Comparison of ENCODE assay signal across 10 mouse cellular contexts in the genomic region with DNA sequence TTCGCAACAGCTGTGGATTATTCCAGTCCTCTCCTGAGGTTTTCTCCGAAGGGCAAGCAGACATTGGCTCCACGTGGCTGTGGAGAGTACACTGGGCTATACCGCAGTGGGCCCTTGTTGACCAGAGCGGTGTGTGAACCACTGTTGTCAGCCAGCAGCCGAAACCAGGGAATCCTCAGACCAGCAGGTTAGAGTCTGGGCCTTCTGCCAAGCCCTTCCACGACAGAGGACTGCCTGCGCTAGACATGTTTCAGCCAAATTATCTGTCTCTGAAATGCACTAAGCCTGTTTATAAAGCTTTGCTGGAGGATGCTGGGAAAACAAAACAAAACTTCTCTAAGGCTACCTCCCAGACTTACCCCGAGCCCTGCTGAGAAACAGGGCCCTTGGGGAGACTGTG. TPM values are rescaled to one million over a fixed set of nuclear protein-coding genes. Genes with fewer than 3 reads are reported as not detected.
DNase-seq lines count a peak whose midpoint lies in the region; ATAC-seq and TF ChIP-seq lines count a peak whose summit lies in the region.
"Had no signal": no experiment of that assay in that cellular context is flagged by ENCODE, and none has a peak within 500 bp of the region (broad histone marks: within the 10 kb centered on the region; RNA-seq: fewer than 3 reads in every experiment).

No protein-coding gene starts in this region.

- no peak overlapping the region for H3K4me2 ChIP-seq in lung, embryonic 14.5 days
- H3K4me2 ChIP-seq in intestine, embryonic 15.5 days (replicated peaks): peak overlapping the region; percentile 48
- H3K4me2 ChIP-seq in midbrain, embryonic 16.5 days (ENCODE audit: low read length): no peak overlapping the region

- H3K9ac ChIP-seq in lung, embryonic 14.5 days: no peak overlapping the region
- H3K9ac ChIP-seq in intestine, embryonic 15.5 days: peak overlapping the region; percentile 33
- no peak overlapping the region for H3K9ac ChIP-seq in midbrain, embryonic 16.5 days (ENCODE audit: low read depth, low read length)

- no peaks in the 10 kb centered on the region for H3K36me3 ChIP-seq in lung, embryonic 14.5 days (ENCODE audit: insufficient read depth)
- no peaks in the 10 kb centered on the region for H3K36me3 ChIP-seq in intestine, embryonic 15.5 days
- no peaks in the 10 kb centered on the region for H3K36me3 ChIP-seq in midbrain, embryonic 16.5 days (ENCODE audit: control insufficient read depth, insufficient read depth, low read length)
- no peaks in the 10 kb centered on the region for H3K36me3 ChIP-seq in thymus, adult 2 months (ENCODE audit: control insufficient read depth, insufficient read depth, low read length)

- H3K4me3 ChIP-seq in lung, embryonic 14.5 days (ENCODE audit: low read depth, low read length): no peak overlapping the region
- no peak overlapping the region for H3K4me3 ChIP-seq in lung, adult 2 months (replicated peaks; ENCODE audit: extremely low read depth, low read depth, low read length)
- no peak overlapping the region for H3K4me3 ChIP-seq in intestine, embryonic 15.5 days (replicated peaks)
- no peak overlapping the region for H3K4me3 ChIP-seq in midbrain, embryonic 16.5 days (ENCODE audit: low read depth, low read length)
- H3K4me3 ChIP-seq in thymus, adult 2 months (ENCODE audit: control insufficient read depth, insufficient read depth, low read length): no peak overlapping the region
- H3K4me3 ChIP-seq: myocyte had no signal

- no peaks in the 10 kb centered on the region for H3K27me3 ChIP-seq in lung, embryonic 14.5 days (ENCODE audit: insufficient read depth, low read length)
- no peaks in the 10 kb centered on the region for H3K27me3 ChIP-seq in intestine, embryonic 15.5 days (replicated peaks)
- H3K27me3 ChIP-seq in midbrain, embryonic 16.5 days (ENCODE audit: control insufficient read depth, insufficient read depth, low read depth, low read length): no peaks in the 10 kb centered on the region
- no peaks in the 10 kb centered on the region for H3K27me3 ChIP-seq in thymus, adult 2 months (ENCODE audit: control insufficient read depth, insufficient read depth, low read length)

- TF ChIP-seq CTCF in lung, embryonic 14.5 days (IDR thresholded peaks at IDR 0.05; ENCODE audit: low read depth): no peak
- TF ChIP-seq CTCF in lung, adult 2 months (IDR thresholded peaks at IDR 0.05; ENCODE audit: insufficient read depth, low read length): no peak
- TF ChIP-seq CTCF in thymus, adult 2 months (IDR thresholded peaks at IDR 0.05; ENCODE audit: borderline replicate concordance, control insufficient read depth, extremely low read depth, insufficient read depth, low read length, poor library complexity): no peak

- H3K27ac ChIP-seq in lung, embryonic 14.5 days (ENCODE audit: low read depth): peak overlapping the region; percentile 51; the same call in 1 of the 2 replicates
- peak overlapping the region; percentile 77 for H3K27ac ChIP-seq in intestine, embryonic 15.5 days
- peak overlapping the region; percentile 41; the same call in 1 of the 2 replicates for H3K27ac ChIP-seq in midbrain, embryonic 16.5 days (ENCODE audit: low read length)
- H3K27ac ChIP-seq in thymus, adult 2 months (ENCODE audit: control insufficient read depth, insufficient read depth, low read length): no peak overlapping the region

- H3K4me1 ChIP-seq in lung, embryonic 14.5 days (ENCODE audit: insufficient read depth): no peaks in the 10 kb centered on the region
- H3K4me1 ChIP-seq in lung, adult 2 months (ENCODE audit: control insufficient read depth, insufficient read depth, low read length): no peaks in the 10 kb centered on the region
- H3K4me1 ChIP-seq in intestine, embryonic 15.5 days (replicated peaks): peaks cover 16% of the 10 kb centered on the region
- H3K4me1 ChIP-seq in midbrain, embryonic 16.5 days (ENCODE audit: control insufficient read depth, insufficient read depth, low read length): peaks cover 10% of the 10 kb centered on the region; the same call in 1 of the 2 replicates
- peaks cover 10% of the 10 kb centered on the region for H3K4me1 ChIP-seq in thymus, adult 2 months (replicated peaks; ENCODE audit: control insufficient read depth, insufficient read depth, low read length)

- peak; percentile 62 to 68 for DNase-seq in cerebellum, adult 18-20 months
- DNase-seq in cerebellum, adult 9-11 months: no peak
- DNase-seq in lung, embryonic 14.5 days: peak; percentile 82
- no peak for DNase-seq in lung, adult 2 months
- DNase-seq in thymus, adult 2 months: no peak
- DNase-seq in left cerebral cortex, adult 9 months (ENCODE audit: low spot score in 2 of 2): no peak

- no peak for TF ChIP-seq POLR2A in lung, adult 2 months (IDR thresholded peaks at IDR 0.05; ENCODE audit: borderline replicate concordance, extremely low read depth, low read depth, low read length)
- TF ChIP-seq POLR2A in thymus, adult 2 months (IDR thresholded peaks at IDR 0.05; ENCODE audit: control insufficient read depth, extremely low read depth, insufficient read depth, low read length, poor library complexity): no peak

- 40% methylated on average over 9 of the region's 9 CpGs for WGBS in lung, embryonic 14.5 days
- WGBS in lung, adult 2 months: 61% methylated on average over 9 of the region's 9 CpGs
- 41% methylated on average over 9 of the region's 9 CpGs for WGBS in intestine, embryonic 15.5 days
- WGBS in midbrain, embryonic 16.5 days: 36% methylated on average over 9 of the region's 9 CpGs
- WGBS in thymus, adult 2 months: 87% methylated on average over 9 of the region's 9 CpGs

- ATAC-seq in lung, embryonic 14.5 days (ENCODE audit: insufficient read depth): peak; percentile 26; the same call in 1 of the 2 replicates
- no peak for ATAC-seq in intestine, embryonic 15.5 days
- ATAC-seq in midbrain, embryonic 16.5 days: no peak
- ATAC-seq: forebrain, embryonic 16.5 days had no signal

- no peaks in the 10 kb centered on the region for H3K9me3 ChIP-seq in lung, embryonic 14.5 days (ENCODE audit: low read depth, low read length)
- H3K9me3 ChIP-seq in intestine, embryonic 15.5 days: no peaks in the 10 kb centered on the region
- H3K9me3 ChIP-seq in midbrain, embryonic 16.5 days (replicated peaks; ENCODE audit: control insufficient read depth, low read length, poor library complexity, severe bottlenecking): no peaks in the 10 kb centered on the region

RNA-seq across cellular contexts. Expression of a gene that starts 4.7 kb away (rescaled TPM):
- 20.5 and 21.8 TPM in 2 replicates for polyA plus RNA-seq in lung, embryonic 14.5 days (2014; fragmentation: Nextera tagmentation; extraction: Ambion mirVana)
- 52.3 and 62.8 TPM in 2 replicates for polyA plus RNA-seq in lung, adult 2 months (2012; rRNA removed)
- 21.4 and 23.0 TPM in 2 replicates for polyA plus RNA-seq in intestine, embryonic 15.5 days (2015; fragmentation: Nextera tagmentation; extraction: Ambion mirVana)
- 9.9 and 10.2 TPM in 2 replicates for polyA plus RNA-seq in midbrain, embryonic 16.5 days (2015; fragmentation: Nextera tagmentation; extraction: Ambion mirVana)
- polyA plus RNA-seq in thymus, adult 2 months (2012; rRNA removed): 211 and 230 TPM in 2 replicates

RNA-seq across cellular contexts. Expression of a gene that starts 16.1 kb away (rescaled TPM):
- 24.6 and 28.9 TPM in 2 replicates for polyA plus RNA-seq in lung, embryonic 14.5 days (2014; fragmentation: Nextera tagmentation; extraction: Ambion mirVana)
- polyA plus RNA-seq in lung, adult 2 months (2012; rRNA removed): 34.1 and 37.1 TPM in 2 replicates
- polyA plus RNA-seq in intestine, embryonic 15.5 days (2015; fragmentation: Nextera tagmentation; extraction: Ambion mirVana): 24.9 and 26.7 TPM in 2 replicates
- polyA plus RNA-seq in midbrain, embryonic 16.5 days (2015; fragmentation: Nextera tagmentation; extraction: Ambion mirVana): 198 and 205 TPM in 2 replicates
- 102 and 127 TPM in 2 replicates for polyA plus RNA-seq in thymus, adult 2 months (2012; rRNA removed)

RNA-seq across cellular contexts. Expression of a gene that starts 43.7 kb away (rescaled TPM):
- polyA plus RNA-seq in lung, embryonic 14.5 days (2014; fragmentation: Nextera tagmentation; extraction: Ambion mirVana): 0.50 TPM in 1 of 2 replicates, not detected in the other
- not detected in 2 replicates for polyA plus RNA-seq in lung, adult 2 months (2012; rRNA removed)
- polyA plus RNA-seq in intestine, embryonic 15.5 days (2015; fragmentation: Nextera tagmentation; extraction: Ambion mirVana): 0.77 TPM in 1 of 2 replicates, not detected in the other
- not detected in 2 replicates for polyA plus RNA-seq in midbrain, embryonic 16.5 days (2015; fragmentation: Nextera tagmentation; extraction: Ambion mirVana)
- polyA plus RNA-seq in thymus, adult 2 months (2012; rRNA removed): 0.31 TPM in 1 of 2 replicates, not detected in the other

RNA-seq across cellular contexts. Expression of a gene that starts 43.8 kb away (rescaled TPM):
- polyA plus RNA-seq in lung, embryonic 14.5 days (2014; fragmentation: Nextera tagmentation; extraction: Ambion mirVana): 57.7 and 58.5 TPM in 2 replicates
- polyA plus RNA-seq in lung, adult 2 months (2012; rRNA removed): 10.4 and 13.0 TPM in 2 replicates
- 42.4 and 44.9 TPM in 2 replicates for polyA plus RNA-seq in intestine, embryonic 15.5 days (2015; fragmentation: Nextera tagmentation; extraction: Ambion mirVana)
- polyA plus RNA-seq in midbrain, embryonic 16.5 days (2015; fragmentation: Nextera tagmentation; extraction: Ambion mirVana): 65.3 and 73.1 TPM in 2 replicates
- 26.8 and 32.0 TPM in 2 replicates for polyA plus RNA-seq in thymus, adult 2 months (2012; rRNA removed)

RNA-seq across cellular contexts. Expression of a gene that starts 48.1 kb away (rescaled TPM):
- polyA plus RNA-seq in lung, embryonic 14.5 days (2014; fragmentation: Nextera tagmentation; extraction: Ambion mirVana): 27.2 and 28.7 TPM in 2 replicates
- 28.4 and 38.9 TPM in 2 replicates for polyA plus RNA-seq in lung, adult 2 months (2012; rRNA removed)
- 23.3 and 23.7 TPM in 2 replicates for polyA plus RNA-seq in intestine, embryonic 15.5 days (2015; fragmentation: Nextera tagmentation; extraction: Ambion mirVana)
- 17.8 and 18.9 TPM in 2 replicates for polyA plus RNA-seq in midbrain, embryonic 16.5 days (2015; fragmentation: Nextera tagmentation; extraction: Ambion mirVana)
- 59.7 and 65.5 TPM in 2 replicates for polyA plus RNA-seq in thymus, adult 2 months (2012; rRNA removed)

Comparison
In these comparisons a context has a peak if more than half of its experiments do, and no peak if none do; other contexts are left out.
1. DNase-seq: peak in cerebellum, adult 18-20 months (2 of 2) and lung, embryonic 14.5 days (single experiment); none in cerebellum, adult 9-11 months (single experiment), lung, adult 2 months (single experiment), thymus, adult 2 months (single experiment) and left cerebral cortex, adult 9 months (0 of 2).